Comparison of ENCODE assay signal across 8 mouse cellular contexts in the genomic region with DNA sequence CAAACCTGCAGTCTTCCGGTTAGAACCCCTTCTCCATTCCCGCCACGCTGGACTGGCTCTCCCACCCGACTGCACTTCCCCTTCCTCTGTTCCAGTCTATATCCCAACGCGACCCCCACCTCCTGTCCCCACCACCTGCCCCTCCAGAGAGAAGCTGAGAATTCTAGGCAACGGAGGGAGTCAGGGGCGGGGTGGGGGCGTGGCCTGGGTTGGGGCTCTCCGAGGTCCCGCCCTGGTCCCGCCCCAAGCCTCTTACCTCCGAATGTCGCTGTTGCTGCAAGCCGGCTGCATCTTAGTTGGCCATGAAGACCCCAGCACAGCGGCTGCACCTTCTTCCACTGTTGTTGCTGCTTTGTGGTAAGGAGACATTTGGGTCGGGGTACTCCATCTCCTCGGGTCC. TPM values are rescaled to one million over a fixed set of nuclear protein-coding genes. Genes with fewer than 3 reads are reported as not detected.
DNase-seq lines count a peak whose midpoint lies in the region; ATAC-seq lines count a peak whose summit lies in the region.

TSS of gene Ramp3 (plus strand) at position 251 of the 400 bp plus-strand sequence.

- H3K36me3 ChIP-seq in forebrain, embryonic 16.5 days (ENCODE audit: control insufficient read depth, insufficient read depth), result no peaks in the 10 kb centered on the region
- no peaks in the 10 kb centered on the region for H3K36me3 ChIP-seq in kidney, embryonic 16.5 days (ENCODE audit: insufficient read depth, low read length)

- peak within 1 kb of the TSS; percentile 55 for H3K9ac ChIP-seq in forebrain, embryonic 16.5 days (replicated peaks; ENCODE audit: low read depth, low read length)
- peak within 1 kb of the TSS; percentile 49 for H3K9ac ChIP-seq in kidney, embryonic 16.5 days (replicated peaks; ENCODE audit: low read length)

- whole genome bisulfite sequencing in forebrain, embryonic 16.5 days, result under 1% methylated on average over 18 of the region's 18 CpGs
- WGBS in kidney, embryonic 16.5 days, result under 1% methylated on average over 18 of the region's 18 CpGs

- H3K27ac ChIP-seq in forebrain, embryonic 16.5 days (ENCODE audit: low read length), result no peak within 1 kb of the TSS
- no peak within 1 kb of the TSS for H3K27ac ChIP-seq in kidney, embryonic 16.5 days (ENCODE audit: low read length)

- H3K27me3 ChIP-seq in forebrain, embryonic 16.5 days (replicated peaks; ENCODE audit: control insufficient read depth, insufficient read depth, low read length), result no peaks in the 10 kb centered on the region
- H3K27me3 ChIP-seq in kidney, embryonic 16.5 days (ENCODE audit: insufficient read depth, low read length), result no peaks in the 10 kb centered on the region

- peaks cover 10% of the 10 kb centered on the region for H3K4me1 ChIP-seq in forebrain, embryonic 16.5 days (replicated peaks; ENCODE audit: control insufficient read depth, insufficient read depth, low read length)
- H3K4me1 ChIP-seq in kidney, embryonic 16.5 days (ENCODE audit: insufficient read depth, low read length), result peaks cover 4% of the 10 kb centered on the region

- H3K4me3 ChIP-seq in forebrain, embryonic 16.5 days (replicated peaks; ENCODE audit: low read length), result peak within 1 kb of the TSS; percentile 43
- H3K4me3 ChIP-seq in kidney, embryonic 16.5 days (ENCODE audit: low read length), result peak within 1 kb of the TSS; percentile 52

- peak; percentile 72 for DNase-seq in right cerebral cortex, postnatal 4 days
- DNase-seq in right cerebral cortex, postnatal 36 days (ENCODE audit: low spot score in 2 of 2), result no peak
- DNase-seq in cerebellum, adult 11 months, result peak; percentile 51
- DNase-seq in lung, postnatal 36 days, result peak; percentile 18
- peak; percentile 75 for DNase-seq in thymus, postnatal 0 days (ENCODE audit: low spot score)
- DNase-seq in frontal cortex, postnatal 25 days (ENCODE audit: low spot score in 2 of 2), result no peak

- no peaks in the 10 kb centered on the region for H3K9me3 ChIP-seq in forebrain, embryonic 16.5 days (ENCODE audit: control insufficient read depth, low read length)
- no peaks in the 10 kb centered on the region for H3K9me3 ChIP-seq in kidney, embryonic 16.5 days (ENCODE audit: low read length)

- peak; percentile 76 for ATAC-seq in forebrain, embryonic 16.5 days
- ATAC-seq in kidney, embryonic 16.5 days (ENCODE audit: low FRiP score, low TSS enrichment), result peak; percentile 76

- H3K4me2 ChIP-seq in forebrain, embryonic 16.5 days (ENCODE audit: low read length), result peak within 1 kb of the TSS; percentile 87
- peak within 1 kb of the TSS; percentile 88 for H3K4me2 ChIP-seq in kidney, embryonic 16.5 days (replicated peaks; ENCODE audit: low read depth, low read length)

RNA-seq across cellular contexts. Expression of gene Ramp3, which starts in this region (rescaled TPM):
- 7.9 and 8.1 TPM in 2 replicates for polyA plus RNA-seq in forebrain, embryonic 16.5 days (2015; fragmentation: Nextera tagmentation; extraction: Ambion mirVana)
- 15.4 and 16.5 TPM in 2 replicates for polyA plus RNA-seq in kidney, embryonic 16.5 days (2015; fragmentation: Nextera tagmentation; extraction: Ambion mirVana)
- 14.8 and 18.4 TPM in 2 replicates for polyA plus RNA-seq in thymus, postnatal 0 days (2015; fragmentation: Nextera tagmentation; extraction: Ambion mirVana)

Comparison
In these comparisons a context has a peak if more than half of its experiments do, and no peak if none do; other contexts are left out.
1. DNase-seq: peak in right cerebral cortex, postnatal 4 days (single experiment), cerebellum, adult 11 months (single experiment), lung, postnatal 36 days (single experiment) and thymus, postnatal 0 days (single experiment); none in right cerebral cortex, postnatal 36 days (0 of 2) and frontal cortex, postnatal 25 days (0 of 2).